Mouse (Mus musculus): ENCODE data around the gene Ppm1j. TPM values are rescaled to one million over a fixed set of nuclear protein-coding genes. Genes with fewer than 3 reads are reported as not detected.
A peak's percentile ranks its signal among the peaks of the same experiment; 100 is the strongest.

Ppm1j gene
- polyA plus RNA-seq, 1 experiment from 2014 or later: 3.1 TPM

DNA sequence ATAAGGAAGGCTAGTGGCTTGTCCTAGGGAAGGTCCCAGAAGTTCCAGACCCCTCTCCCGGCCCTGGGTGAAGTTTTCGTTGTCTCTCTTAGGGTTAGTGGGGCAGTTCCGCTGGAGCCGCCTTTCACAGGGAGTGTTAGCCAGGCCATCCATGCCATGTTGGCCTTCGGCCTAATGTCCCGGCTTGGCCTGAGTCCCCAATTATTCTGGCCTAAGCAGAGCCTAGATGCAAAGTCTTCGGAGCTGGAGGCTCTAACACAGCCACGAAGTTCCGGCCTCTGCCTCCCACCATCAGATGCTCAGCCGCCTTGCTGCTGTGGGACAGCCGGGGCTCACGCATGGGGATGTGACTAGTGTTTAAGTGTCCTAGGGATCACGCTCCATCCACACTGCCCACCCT, 9.0 kb downstream of the Ppm1j start:
- Histone ChIP-seq H3K4me3 (ENCODE audit: low read length) (peak overlapping the region; percentile 74), H3K27ac (ENCODE audit: low read length) (peak overlapping the region; percentile 89), H3K9ac (ENCODE audit: low read length) (peak overlapping the region; percentile 81), H3K36me3 (ENCODE audit: control insufficient read depth, insufficient read depth, low read length) (peaks cover 13% of the 10 kb centered on the region), H3K27me3 (ENCODE audit: control insufficient read depth, insufficient read depth, low read depth, low read length) (no peaks in the 10 kb centered on the region), H3K4me1 (replicated peaks; ENCODE audit: control insufficient read depth, insufficient read depth, low read length) (peaks cover 42% of the 10 kb centered on the region), H3K9me3 (ENCODE audit: control insufficient read depth, low read length) (no peaks in the 10 kb centered on the region), H3K4me2 (ENCODE audit: low read depth, low read length) (peak overlapping the region; percentile 64)
- 25% methylated on average over 13 of the region's 13 CpGs for WGBS
- ATAC-seq (ENCODE audit: low read depth): no peak

DNA sequence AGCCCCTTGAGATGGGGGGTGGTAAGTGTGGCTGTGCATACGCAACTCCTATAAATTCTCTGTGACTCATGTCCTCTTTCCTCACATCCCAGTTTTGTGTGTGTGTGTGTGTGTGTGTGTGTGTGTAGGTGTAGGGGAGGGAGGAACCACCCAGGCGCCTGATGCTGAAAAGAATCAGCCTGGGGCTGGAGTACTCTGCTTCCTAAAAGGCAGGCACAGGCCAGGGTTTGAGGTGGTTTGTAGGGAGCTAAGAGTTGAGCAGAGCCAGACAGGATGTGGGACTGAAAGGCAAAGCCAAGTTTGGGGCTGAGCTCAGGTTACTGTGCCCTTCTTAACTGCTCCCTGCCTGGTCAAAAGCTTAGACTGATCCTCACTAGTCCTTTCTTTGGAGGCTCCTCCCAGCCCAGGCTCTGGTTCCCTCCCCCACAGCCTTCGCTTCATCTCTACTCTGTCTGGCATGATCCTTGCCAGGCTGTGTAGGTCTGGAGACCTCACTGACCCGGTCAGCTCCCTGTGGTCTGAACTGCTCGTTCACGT, 9.6 kb downstream of the Ppm1j start:
- peak overlapping the region; percentile 31; the same call in 1 of the 2 replicates for H3K27ac ChIP-seq (ENCODE audit: low read length)
- 14% methylated on average over 6 of the region's 6 CpGs for WGBS
- H3K4me3 ChIP-seq (ENCODE audit: low read length): peak overlapping the region; percentile 74
- H3K27me3 ChIP-seq (ENCODE audit: control insufficient read depth, insufficient read depth, low read depth, low read length): no peaks in the 10 kb centered on the region
- peaks cover 13% of the 10 kb centered on the region for H3K36me3 ChIP-seq (ENCODE audit: control insufficient read depth, insufficient read depth, low read length)
- H3K9me3 ChIP-seq (ENCODE audit: control insufficient read depth, low read length): no peaks in the 10 kb centered on the region
- peaks cover 48% of the 10 kb centered on the region for H3K4me1 ChIP-seq (replicated peaks; ENCODE audit: control insufficient read depth, insufficient read depth, low read length)
- no peak for ATAC-seq (ENCODE audit: low read depth)
- peak overlapping the region; percentile 81 for H3K9ac ChIP-seq (ENCODE audit: low read length)
- peak overlapping the region; percentile 64 for H3K4me2 ChIP-seq (ENCODE audit: low read depth, low read length)

DNA sequence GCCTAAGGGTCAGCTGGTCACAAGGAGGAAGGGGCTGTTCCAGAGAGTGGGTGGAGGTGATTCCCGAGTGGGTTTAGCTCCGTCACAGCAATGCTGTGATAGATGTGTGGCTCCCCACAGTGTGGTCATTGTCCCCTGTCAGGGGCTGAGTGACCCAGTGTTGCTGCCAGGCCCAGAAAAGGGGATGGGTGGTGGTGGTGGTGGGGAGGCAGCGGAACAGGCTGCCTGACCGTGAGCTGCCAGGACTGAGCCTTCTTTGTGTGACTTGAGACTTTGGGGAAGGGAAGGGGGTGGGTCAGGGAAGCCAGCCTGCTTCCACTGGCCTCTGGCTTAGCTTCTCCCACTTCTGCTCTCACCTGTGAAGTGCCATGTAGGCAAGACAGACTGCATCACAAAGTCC, 10.2 kb downstream of the Ppm1j start:
- no peaks in the 10 kb centered on the region for H3K9me3 ChIP-seq (ENCODE audit: control insufficient read depth, low read length)
- peak overlapping the region; percentile 74 for H3K4me3 ChIP-seq (ENCODE audit: low read length)
- peak overlapping the region; percentile 31; the same call in 1 of the 2 replicates for H3K27ac ChIP-seq (ENCODE audit: low read length)
- no peaks in the 10 kb centered on the region for H3K27me3 ChIP-seq (ENCODE audit: control insufficient read depth, insufficient read depth, low read depth, low read length)
- peak overlapping the region; percentile 81 for H3K9ac ChIP-seq (ENCODE audit: low read length)
- no peak for ATAC-seq (ENCODE audit: low read depth)
- peaks cover 54% of the 10 kb centered on the region for H3K4me1 ChIP-seq (replicated peaks; ENCODE audit: control insufficient read depth, insufficient read depth, low read length)
- peak overlapping the region; percentile 64 for H3K4me2 ChIP-seq (ENCODE audit: low read depth, low read length)
- WGBS: 25% methylated on average over 4 of the region's 4 CpGs
- H3K36me3 ChIP-seq (ENCODE audit: control insufficient read depth, insufficient read depth, low read length): peaks cover 13% of the 10 kb centered on the region

DNA sequence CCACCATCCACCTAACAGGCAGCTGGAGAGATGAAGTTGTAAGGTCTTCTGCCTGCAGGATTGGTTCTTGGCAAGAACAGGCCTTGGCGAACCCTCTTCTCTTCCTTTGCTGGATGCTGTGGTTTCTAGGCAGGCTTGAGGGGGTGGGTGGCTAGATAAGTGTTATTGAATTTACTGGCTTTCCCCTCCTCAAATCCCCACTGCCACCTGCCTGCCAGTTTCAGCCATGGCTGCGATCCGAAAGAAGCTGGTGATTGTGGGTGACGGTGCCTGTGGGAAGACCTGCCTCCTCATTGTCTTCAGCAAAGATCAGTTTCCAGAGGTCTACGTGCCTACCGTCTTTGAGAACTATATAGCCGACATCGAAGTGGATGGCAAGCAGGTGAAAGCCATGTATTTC, 10.8 kb downstream of the Ppm1j start:
- Histone ChIP-seq H3K4me1 (replicated peaks; ENCODE audit: control insufficient read depth, insufficient read depth, low read length) (peaks cover 55% of the 10 kb centered on the region), H3K27ac (ENCODE audit: low read length) (no peak overlapping the region), H3K27me3 (ENCODE audit: control insufficient read depth, insufficient read depth, low read depth, low read length) (no peaks in the 10 kb centered on the region), H3K4me2 (ENCODE audit: low read depth, low read length) (no peak overlapping the region), H3K9ac (ENCODE audit: low read length) (no peak overlapping the region), H3K4me3 (ENCODE audit: low read length) (no peak overlapping the region), H3K9me3 (ENCODE audit: control insufficient read depth, low read length) (no peaks in the 10 kb centered on the region), H3K36me3 (ENCODE audit: control insufficient read depth, insufficient read depth, low read length) (peaks cover 16% of the 10 kb centered on the region)
- 92% methylated on average over 8 of the region's 8 CpGs for WGBS
- ATAC-seq (ENCODE audit: low read depth): no peak

DNA sequence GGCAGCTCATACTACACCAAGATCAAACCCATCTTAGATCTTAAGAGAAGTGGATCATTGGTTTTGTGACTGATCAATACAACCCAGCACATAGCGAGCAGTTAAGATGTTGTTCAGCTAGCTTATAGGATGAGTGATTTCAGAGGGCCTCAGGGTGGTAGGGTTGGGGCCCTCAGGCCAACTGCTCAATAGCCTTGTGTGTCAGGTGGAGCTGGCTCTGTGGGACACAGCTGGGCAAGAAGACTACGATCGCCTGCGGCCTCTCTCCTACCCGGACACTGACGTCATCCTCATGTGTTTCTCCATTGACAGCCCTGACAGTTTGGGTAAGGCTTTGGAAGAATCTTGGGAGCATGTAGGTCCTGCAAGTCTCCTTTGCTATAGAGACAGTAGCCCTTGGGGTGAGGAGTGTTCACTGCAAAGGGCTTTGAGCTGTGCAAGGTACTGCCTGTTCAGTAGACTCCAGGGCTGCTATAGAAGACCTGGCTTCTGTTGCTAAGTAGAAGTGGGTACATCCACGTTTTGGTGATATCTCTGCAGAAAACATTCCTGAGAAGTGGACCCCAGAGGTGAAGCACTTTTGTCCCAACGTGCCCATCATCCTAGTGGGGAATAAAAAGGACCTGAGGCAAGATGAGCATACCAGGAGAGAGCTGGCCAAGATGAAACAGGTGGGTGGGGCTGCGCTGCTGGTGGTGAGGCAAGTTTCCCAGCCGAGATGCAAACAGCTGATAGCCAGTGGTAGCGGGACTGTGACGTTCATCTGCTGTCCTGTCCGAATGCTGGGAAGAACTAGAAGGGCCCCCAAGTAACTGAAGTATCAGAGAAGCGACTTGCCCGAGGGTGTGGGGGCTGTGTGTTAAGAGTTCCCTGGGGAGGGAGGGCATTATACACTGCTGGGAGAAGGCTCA, 11.8 kb downstream of the Ppm1j start:
- Histone ChIP-seq H3K9ac (ENCODE audit: low read length) (no peak overlapping the region), H3K4me3 (ENCODE audit: low read length) (no peak overlapping the region), H3K9me3 (ENCODE audit: control insufficient read depth, low read length) (no peaks in the 10 kb centered on the region), H3K4me2 (ENCODE audit: low read depth, low read length) (no peak overlapping the region), H3K36me3 (ENCODE audit: control insufficient read depth, insufficient read depth, low read length) (peaks cover 17% of the 10 kb centered on the region), H3K4me1 (replicated peaks; ENCODE audit: control insufficient read depth, insufficient read depth, low read length) (peaks cover 55% of the 10 kb centered on the region), H3K27ac (ENCODE audit: low read length) (peak overlapping the region; percentile 33; the same call in 1 of the 2 replicates), H3K27me3 (ENCODE audit: control insufficient read depth, insufficient read depth, low read depth, low read length) (no peaks in the 10 kb centered on the region)
- 56% methylated on average over 15 of the region's 15 CpGs for WGBS
- ATAC-seq (ENCODE audit: low read depth): no peak

DNA sequence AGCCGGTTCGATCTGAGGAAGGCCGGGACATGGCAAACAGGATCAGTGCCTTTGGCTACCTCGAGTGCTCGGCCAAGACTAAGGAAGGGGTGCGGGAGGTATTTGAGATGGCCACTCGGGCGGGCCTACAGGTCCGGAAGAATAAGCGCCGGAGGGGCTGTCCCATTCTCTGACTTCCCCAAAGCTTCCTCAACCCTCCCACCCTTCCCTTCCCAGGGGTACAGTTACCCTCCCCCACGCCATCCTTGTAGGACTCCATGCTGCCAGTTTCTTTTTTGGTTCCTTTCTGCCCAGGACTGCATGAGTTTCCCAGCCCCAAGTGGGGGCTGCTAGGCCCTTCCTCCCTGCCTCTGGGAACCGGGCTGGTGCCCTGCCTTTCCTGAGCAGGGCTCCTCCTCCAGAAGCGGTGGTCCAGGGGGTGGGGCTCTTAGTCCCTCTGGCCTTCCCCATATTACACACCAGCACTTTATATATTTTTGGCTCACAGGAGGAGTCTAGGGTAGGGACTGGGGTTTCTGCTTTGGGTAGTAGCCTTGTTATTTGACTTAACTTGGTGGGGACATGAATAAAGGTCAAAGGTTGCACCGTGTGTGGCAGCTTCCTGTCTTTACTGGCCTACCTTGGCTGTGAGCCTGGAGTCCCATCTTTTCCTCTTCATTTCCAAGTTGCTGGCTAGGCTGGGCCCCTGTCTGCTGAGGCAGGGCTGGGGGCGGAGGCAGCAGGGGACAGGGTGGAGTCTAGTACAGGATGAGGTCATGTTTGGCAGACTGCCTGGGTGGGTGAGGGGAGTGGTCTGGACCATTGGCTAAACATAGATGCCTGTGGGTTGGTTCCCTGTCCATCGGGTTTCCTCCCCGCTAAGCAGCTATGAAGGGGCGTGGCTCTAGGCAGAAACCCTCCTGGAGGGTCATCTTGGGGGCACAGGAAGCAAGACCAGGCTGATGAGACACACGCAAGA, 13.3 kb downstream of the Ppm1j start:
- Histone ChIP-seq H3K9me3 (ENCODE audit: control insufficient read depth, low read length) (no peaks in the 10 kb centered on the region), H3K4me2 (ENCODE audit: low read depth, low read length) (peak overlapping the region; percentile 30), H3K4me1 (replicated peaks; ENCODE audit: control insufficient read depth, insufficient read depth, low read length) (peaks cover 55% of the 10 kb centered on the region), H3K27me3 (ENCODE audit: control insufficient read depth, insufficient read depth, low read depth, low read length) (no peaks in the 10 kb centered on the region), H3K9ac (ENCODE audit: low read length) (peak overlapping the region; percentile 16; the same call in 1 of the 2 replicates), H3K27ac (ENCODE audit: low read length) (peak overlapping the region; percentile 94), H3K4me3 (ENCODE audit: low read length) (no peak overlapping the region), H3K36me3 (ENCODE audit: control insufficient read depth, insufficient read depth, low read length) (peaks cover 21% of the 10 kb centered on the region)
- 37% methylated on average over 19 of the region's 20 CpGs for whole genome bisulfite sequencing
- peak; percentile 94 for ATAC-seq (ENCODE audit: low read depth)

DNA sequence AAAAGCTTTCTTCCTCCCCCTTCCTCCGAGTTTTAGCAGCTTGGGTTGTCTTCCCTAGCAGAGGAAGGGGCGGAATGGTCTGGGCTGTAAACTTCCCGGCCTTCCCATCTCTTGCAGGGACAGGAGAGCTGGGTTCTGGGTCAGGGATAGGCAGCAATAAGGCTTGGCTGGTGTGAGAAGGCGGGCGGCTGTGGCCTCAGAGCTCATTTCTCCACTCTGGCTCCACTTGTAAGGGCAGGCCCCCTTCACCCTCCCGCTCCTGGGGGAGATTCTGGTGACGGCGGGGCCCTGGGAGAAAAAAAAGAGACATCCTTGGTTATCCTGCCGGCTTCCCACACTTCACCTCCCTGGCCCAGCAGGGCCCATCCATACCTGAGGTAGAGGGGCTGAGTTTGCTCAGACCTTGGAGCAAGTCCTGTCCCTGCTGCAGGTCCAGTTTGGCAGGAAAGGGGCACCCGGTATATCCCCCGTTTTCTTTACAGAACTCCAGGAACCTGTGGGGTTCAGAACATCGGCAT, 14.2 kb downstream of the Ppm1j start:
- Histone ChIP-seq H3K9ac (ENCODE audit: low read length) (no peak overlapping the region), H3K4me2 (ENCODE audit: low read depth, low read length) (0 out of 2 replicates have a peak overlapping the region, but pooled peaks have one; percentile 2), H3K36me3 (ENCODE audit: control insufficient read depth, insufficient read depth, low read length) (peaks cover 25% of the 10 kb centered on the region), H3K9me3 (ENCODE audit: control insufficient read depth, low read length) (no peaks in the 10 kb centered on the region), H3K27ac (ENCODE audit: low read length) (peak overlapping the region; percentile 69), H3K27me3 (ENCODE audit: control insufficient read depth, insufficient read depth, low read depth, low read length) (no peaks in the 10 kb centered on the region), H3K4me3 (ENCODE audit: low read length) (no peak overlapping the region), H3K4me1 (replicated peaks; ENCODE audit: control insufficient read depth, insufficient read depth, low read length) (peaks cover 54% of the 10 kb centered on the region)
- no peak; the same call in 1 of the 2 replicates for ATAC-seq (ENCODE audit: low read depth)
- 35% methylated on average over 12 of the region's 12 CpGs for WGBS

DNA sequence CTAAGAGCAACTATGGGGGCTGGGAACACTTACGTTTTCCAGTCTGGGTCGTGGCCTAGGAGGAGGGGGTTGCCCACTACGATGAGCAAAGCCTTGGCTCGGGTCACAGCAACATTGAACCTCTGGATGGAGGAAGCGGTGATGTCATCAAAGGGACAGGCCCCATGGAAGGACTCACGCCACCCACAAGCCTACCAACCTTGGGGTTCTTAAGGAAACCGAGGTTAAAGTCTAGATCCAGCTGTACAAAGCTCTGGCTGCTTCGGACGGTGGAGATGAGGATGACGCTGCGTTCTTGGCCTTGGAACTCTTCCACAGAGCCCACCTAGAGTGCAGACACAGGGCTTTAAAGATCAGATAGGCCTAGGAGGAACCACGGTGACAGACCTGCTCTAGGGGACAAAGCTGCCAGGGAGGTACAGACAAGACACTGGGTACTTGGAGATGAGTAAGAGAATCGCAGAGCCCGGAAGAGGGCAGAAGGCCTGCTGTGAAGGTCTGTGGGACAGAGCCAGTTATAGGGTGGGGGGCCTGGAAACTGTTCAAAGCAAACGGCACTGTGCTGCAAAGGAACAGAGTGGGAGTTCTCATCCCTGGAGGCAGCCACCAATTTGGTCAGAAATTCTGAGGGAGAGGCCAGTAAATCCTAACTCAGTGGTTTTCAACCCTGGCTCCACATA, 14.9 kb downstream of the Ppm1j start:
- no peak for ATAC-seq (ENCODE audit: low read depth)
- Histone ChIP-seq H3K4me2 (ENCODE audit: low read depth, low read length) (no peak overlapping the region), H3K4me1 (replicated peaks; ENCODE audit: control insufficient read depth, insufficient read depth, low read length) (peaks cover 50% of the 10 kb centered on the region), H3K27me3 (ENCODE audit: control insufficient read depth, insufficient read depth, low read depth, low read length) (no peaks in the 10 kb centered on the region), H3K9ac (ENCODE audit: low read length) (no peak overlapping the region), H3K9me3 (ENCODE audit: control insufficient read depth, low read length) (no peaks in the 10 kb centered on the region), H3K27ac (ENCODE audit: low read length) (peak overlapping the region; percentile 69), H3K36me3 (ENCODE audit: control insufficient read depth, insufficient read depth, low read length) (peaks cover 33% of the 10 kb centered on the region), H3K4me3 (ENCODE audit: low read length) (no peak overlapping the region)
- WGBS: 61% methylated on average over 15 of the region's 15 CpGs

Data from lung, embryonic 16.5 days (tissue).